Mouse (Mus musculus): ENCODE results near the gene Cenpa. TPM values are rescaled to one million over a fixed set of nuclear protein-coding genes. Genes with fewer than 3 reads are reported as not detected.
"Not testable (repeated sequence)": the region's sequence is repeated elsewhere in the genome, so short reads cannot be mapped to it uniquely, and the experiment has no call there.

Gene Cenpa
- total RNA-seq, 2 experiments from 2014 or later, result 58.6 to 66.5 TPM

DNA sequence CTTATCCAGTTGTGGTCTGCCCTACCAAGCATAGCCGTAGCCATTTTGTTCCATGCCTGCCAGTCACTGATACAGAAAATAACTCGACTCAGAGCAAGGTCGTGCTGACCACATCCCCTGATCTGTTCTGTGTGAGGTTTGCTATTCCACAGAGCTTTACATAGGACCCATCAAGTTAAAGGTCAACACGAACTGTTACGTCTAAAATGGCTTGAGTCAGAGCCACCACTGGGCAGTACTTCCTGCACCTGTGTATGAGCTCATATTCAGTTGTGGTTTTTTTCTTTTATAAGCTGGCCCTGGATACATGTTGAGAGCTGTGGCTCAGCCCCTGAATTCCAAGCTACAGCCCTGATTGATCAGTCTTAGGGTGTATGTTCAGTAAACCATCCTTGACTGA is 13.0 kb downstream of the Cenpa start:
- DNase-seq, result no peak

DNA sequence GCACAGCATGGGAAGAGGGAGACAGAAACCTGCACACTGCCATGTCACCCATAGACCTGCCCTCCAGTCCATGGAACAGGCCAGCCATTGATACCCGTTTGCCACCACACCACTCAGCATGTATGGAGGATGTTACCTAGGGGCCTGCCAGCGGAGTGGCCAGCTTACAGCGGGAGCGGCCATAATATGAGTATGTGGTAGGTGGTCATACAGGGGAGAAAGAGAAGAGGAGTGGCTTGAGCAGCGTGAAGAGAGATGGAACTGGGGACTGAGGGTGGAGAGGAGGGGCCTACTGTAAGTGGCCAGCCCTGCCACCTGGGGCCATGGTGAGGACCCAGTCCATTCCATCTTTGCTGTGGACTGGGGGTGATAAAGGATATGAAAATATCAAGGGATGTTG is 15.4 kb downstream of the Cenpa start:
- DNase-seq, result no peak

DNA sequence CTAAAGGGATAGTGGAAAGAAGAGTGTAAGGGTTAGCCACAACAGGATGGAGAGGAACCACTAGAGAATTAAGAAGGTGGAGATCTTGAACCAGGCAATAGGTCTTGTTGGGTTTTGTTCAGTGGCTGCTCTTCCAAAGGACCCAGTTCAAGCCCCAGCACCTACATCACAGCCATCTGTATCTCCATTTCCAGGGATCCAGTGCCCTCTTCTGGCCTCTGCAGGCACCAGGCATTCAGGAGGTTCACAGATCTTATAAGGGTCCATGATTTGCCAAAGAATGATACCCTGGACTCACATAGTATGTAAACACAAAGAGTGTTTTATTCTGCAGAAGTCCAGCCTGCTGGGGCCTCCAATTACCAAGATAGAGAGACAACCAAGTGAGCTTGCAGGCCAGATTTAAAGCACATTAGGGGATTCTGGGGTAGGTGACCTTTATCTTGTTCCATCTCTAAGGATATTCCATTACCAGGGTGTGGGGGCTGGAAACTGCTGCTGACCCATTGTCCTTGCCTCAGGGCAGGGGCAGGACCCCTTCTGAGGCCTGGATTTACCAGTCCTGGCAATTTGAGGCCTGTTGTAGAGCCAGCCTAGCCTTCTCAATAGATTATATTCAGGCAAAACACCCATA is 16.5 kb downstream of the Cenpa start:
- no peak for DNase-seq

DNA sequence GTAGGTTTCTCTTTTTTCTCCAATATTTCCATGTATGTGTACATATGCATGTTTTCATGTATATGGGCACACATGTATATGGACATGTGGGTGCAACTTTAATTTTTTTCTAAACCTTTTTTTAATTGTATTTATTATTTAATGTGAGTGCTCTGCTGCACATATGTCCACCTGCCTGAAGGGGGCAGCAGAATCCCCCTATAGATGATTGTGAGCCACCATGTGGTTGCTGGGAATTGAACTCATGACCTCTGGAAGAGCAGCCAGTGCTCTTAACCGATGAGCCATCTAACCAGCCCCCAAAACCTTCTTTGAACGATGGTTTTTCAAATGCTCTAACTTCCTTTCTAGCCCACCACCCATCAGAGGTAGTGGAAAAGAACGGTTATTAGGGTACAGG is 17.4 kb downstream of the Cenpa start:
- no peak for DNase-seq

DNA sequence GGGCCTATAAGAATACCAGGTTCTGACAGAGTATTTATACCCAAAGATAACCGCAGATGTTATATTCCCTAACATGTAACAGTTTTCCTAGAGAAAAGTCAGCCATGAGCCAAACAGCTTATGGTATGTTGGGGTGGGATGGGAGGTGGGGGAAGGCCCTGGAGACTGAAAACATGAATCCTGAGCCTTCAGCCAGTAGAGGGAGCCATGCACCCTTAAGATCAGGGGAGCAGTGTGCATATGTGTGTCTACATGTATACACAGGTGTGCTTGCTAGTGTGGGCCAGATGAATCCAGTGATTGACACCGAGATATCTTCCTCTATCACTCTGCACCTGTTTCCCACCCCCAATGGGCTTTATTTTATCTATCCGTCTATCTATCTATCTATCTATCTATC is 20.2 kb downstream of the Cenpa start:
- peak in 1 of 2 experiments; percentile 15 for DNase-seq

DNA sequence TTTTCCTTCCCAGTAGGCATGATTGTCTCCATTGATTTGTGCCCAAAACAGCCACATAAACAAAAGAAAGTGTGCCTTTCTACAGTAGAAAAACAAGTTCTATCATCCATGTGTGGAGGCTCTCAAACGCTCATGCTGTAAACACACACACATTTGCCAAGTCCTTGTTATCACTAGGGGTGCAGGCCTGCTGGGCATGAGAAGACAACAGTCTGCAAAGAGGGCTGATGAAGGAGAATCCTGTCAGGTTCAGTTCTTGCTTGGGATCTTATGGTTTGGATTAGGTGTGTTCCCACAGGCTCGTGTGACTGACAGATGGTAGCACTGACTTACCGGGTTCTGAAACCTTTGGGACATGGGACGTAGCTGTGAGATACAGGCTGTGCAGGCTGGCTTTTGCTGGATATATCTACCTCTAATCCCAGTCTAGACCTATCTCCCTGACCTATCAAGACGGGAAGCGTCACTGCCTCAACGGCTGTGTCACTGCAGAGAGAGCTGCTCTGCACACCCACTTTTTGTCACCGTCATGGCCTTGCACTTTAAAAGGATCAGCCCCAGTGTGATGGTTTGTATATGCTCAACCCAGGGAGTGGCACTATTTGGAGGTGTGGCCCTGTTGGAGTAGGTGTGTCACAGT is 33.9 kb downstream of the Cenpa start:
- no peak for DNase-seq

DNA sequence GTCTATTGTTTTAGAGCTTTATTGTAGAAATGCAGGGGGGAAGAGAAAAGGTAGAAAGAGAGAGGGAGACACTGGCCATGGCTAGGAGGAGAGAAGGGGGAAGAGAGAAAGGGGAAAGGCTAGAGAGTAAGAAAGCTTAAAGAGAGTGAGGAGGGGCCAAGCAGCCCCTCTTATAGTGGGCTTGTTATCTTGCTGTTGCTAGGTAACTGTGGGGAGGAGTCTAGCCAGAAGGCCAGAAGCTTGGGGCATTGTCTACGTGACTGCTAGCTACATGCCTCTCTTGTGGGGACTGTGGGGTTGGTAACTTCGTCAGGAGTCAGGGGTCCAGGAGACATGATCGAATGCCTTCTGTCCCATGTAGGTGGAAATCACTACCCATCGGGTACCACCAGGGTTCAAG is 34.8 kb downstream of the Cenpa start:
- not testable (repeated sequence) for DNase-seq

DNA sequence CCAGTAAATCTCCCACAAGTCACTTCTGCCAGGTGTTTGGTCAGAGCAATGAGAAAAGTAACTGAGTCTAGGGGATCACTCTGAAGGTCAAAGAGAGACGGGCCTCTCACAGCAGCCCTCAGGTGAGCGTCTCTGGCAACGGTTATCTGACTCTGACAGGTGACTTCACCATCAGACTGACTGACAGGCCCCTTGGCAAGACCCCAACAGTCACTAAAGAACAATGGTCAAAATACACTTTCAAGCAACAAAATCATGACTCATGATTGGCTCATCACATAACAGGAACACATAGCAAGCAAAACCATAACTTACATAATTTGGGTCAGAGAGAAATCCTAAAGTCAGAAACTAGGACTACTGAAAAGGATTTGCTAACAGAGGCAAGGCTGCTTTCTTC is 35.3 kb downstream of the Cenpa start:
- DNase-seq, result no peak

DNA sequence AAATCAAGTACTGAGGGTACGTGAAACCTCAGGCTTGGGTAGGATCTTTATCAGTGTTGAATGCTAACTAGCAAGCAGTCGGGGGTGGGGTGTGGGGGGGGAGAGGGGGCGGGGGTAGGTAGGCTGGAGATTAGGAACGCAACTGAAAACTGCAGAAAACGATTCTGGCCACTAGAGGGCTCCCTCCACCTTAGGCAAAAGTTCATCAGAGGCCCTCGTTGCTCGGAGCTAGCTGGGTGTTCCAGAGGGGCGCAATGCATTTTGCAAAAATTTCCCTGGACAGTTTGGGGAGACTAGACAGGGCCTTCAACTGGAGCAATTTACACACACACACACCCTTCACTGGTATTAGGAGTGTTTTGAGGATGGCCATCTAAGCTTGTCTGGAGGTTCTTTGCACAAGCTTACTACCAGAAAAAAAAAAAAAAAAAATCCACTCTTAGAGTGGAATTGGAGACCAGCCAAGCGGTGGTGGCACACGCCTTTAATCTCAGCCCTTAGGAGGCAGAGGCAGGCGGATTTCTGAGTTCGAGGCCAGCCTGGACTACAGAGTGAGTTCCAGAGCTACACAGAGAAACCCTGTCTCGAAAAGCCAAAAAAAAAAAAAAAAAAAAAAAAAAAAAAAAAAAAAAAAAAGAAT is 43.3 kb downstream of the Cenpa start:
- peak; percentile 72 to 83 for DNase-seq

DNA sequence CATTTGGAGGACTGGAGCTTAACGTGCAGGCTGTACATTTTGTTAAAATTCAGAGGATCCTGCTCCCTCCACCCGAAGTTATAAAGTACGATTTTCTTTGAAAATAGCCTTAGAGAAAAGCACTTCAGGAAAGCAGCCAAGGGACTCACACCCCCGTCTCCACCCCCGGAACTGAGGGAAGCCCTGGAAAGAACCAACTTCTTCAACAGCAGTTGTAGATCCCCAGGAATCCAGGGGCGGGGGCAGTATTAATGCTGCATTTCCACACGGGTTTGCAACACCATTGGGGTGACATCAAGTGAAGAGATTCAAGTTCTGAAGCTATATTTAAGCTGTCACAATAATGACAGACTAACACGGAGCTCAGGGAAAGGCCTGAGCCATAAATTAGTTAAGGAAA is 43.9 kb downstream of the Cenpa start:
- DNase-seq, result peak in 1 of 2 experiments; percentile 21

DNA sequence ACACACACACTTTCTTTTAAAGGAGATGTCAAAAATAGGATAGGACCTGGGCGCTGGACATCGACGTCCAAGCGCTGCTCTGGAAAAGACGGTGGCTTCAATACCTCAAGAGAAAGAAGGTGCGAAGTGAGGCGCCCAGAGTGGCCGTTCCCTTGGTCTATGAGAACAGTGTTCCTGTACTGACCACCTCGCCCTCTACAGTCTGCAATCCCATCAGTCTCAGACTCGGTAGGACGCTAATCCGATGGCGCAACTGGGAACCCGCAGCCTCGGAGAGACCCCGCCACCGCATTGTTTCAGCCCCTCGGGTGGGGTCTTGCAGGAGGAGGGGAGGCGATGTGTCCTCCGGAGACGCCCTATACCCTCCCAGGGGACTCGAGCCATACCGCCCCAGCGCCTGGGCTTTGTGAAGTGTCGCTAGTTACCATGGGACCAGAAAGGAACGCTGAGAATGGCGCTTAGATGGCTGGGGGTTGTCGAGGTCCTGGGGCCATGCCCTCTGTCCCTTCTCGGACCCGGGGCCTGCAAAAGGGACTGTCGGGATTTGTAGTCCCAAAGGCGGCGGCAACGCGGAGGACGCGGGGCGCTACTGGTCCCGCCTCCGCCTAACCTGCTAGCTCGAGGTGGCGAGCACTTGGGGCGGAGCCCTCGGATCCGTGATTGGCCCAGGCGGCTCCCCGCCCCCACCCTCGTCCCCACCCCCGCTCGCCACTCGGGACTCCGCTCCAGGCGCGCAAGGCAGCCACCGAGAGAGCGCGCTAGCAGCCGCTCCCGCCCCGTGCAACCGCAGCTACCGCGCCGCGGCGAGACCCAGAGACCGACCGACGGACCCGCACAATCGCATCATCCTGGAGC is 44.8 kb downstream of the Cenpa start, which contains the start of gene Dpysl5:
Gene Dpysl5, plus strand, starts transcription at position 418 of the 855 bp plus-strand sequence.
- peak; percentile 80 to 82 for DNase-seq

DNA sequence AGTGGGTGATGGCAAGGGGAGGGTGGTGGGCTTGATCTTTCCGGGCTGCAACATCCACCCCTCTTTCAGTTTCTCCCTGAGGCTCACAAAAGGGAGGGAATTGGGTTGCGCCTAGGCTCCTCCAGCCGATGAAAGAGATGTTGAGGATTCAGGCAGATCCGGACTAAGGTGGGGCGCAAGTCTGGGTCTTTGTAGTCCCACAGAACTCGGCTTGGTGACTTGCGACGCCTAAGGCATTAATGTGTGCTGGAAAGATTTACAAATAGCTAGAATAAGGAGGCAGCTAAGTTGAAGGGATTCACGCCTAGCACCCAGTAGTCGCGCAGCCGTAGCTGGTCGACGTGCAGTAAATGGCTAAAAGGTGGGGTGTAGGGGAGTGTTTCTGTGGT is 45.4 kb downstream of the Cenpa start:
- DNase-seq, result no peak

DNA sequence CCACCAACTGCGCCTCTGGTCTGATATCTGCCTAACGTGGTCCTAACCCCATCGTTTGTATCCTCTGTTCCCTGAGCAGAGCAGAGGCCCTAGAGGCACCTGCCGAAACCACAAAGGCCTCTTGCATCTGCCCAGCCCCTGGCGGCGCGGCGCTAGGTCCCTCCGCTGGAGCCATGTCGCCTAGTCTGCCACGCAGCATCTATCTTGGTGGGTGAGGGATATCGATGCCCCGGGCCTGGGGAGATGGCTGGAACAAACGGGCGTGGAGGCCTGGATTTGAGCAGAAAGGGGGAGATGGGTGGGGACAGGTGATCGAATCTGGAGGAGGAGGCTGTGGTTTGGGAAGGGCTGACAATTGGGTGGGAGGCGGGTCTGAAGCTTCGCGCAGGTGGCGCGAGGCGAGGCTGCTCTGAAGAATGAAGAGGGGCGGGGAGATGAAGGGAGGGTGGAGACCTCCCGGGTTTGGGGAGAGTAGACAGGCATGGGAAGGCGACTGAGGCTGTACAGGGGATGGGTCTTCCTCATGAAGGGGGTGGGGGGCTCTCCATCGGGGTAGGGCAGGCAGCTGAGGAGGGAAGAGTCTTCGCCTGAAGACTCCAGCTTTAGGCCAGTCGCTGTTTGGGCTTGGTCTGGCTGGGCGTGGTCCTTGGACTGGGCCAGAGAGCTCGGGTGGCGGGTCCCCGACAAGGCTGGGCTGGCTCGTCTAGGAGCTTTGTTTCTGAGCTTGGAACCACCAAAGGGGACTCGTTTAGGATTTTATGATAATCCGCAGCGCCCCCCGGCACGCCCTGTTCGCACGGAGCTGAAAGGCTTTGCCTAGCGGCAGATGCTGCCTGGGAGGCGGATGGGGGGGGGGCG is 46.1 kb downstream of the Cenpa start:
- peak in 1 of 2 experiments; percentile 14 for DNase-seq

DNA sequence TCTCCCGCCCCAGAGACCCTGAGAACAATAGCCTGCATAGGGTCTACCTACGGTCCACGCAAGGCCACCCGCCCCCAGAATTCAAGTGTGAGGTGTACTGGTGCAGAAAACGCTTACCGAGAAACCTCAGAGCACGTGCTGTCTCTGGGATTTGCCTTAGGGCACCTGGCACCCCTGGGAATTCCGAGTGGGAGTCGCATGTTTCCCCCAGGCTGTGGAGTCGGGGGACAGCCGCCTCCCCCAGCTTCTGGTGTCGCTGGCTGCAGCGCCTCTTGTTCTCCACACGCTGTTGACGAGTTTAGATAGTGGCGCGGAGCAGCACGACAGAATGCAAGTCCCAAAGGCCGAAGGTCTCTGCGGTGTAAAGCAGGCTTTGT is 46.7 kb downstream of the Cenpa start:
- peak in 1 of 2 experiments; percentile 15 for DNase-seq

DNA sequence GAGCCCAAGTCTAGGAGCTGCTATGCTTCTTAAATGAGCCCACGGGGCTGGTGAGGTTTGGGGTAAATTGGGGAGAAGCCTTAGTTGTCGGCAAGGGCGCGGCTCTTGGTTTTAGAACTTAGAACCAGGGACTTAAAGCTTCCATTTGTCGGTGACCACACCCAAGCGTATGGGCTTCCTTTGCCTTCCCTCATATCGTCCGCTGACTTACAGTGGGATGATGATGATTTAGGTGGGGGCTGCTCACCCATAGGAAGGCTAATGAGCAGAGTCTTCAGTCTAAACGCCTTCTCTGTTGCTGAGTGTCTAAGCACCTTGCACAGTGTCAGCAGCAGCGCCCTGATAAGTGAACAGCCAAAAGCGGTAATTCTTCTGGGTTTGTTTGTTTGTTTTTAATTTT is 47.1 kb downstream of the Cenpa start:
- DNase-seq, result no peak

DNA sequence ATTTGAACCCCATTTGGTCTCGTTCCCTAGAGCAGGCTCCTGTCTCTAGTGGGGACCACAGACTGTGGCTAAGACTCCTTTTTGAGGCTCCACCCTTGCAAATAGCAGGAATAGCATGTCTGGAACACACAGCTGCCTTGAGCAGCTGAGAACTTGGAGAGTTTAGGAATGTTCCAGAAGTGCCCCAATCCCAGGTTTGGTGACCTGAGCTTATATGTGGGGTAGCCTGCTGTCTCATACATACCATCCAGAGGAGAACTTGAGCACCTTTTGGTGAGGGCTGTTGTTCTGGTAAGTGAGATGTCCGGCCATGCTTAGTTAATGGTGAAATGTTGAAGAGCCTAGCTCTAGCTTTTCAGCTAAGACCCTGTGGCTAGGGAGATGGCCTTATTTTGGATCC is 49.7 kb downstream of the Cenpa start:
- no peak for DNase-seq

DNA sequence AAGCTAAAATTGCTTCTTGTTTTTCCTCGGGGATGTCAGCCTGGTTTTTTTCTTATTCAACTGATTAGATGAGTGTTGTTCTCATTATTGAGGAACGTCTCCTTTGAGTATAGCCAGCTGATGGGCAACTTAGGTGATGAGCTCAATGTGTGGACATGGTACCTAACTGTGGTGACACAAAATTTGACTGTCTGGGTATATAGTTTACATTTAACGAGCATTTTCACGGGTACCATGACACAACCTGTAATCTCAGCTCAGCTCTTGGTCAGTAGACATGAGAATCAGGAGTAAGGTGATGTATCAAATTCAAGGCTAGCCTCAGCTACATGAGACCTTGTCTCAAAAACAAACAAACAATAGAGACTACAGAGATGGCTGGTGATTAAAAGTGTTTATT is 50.9 kb downstream of the Cenpa start:
- DNase-seq, result no peak

DNA sequence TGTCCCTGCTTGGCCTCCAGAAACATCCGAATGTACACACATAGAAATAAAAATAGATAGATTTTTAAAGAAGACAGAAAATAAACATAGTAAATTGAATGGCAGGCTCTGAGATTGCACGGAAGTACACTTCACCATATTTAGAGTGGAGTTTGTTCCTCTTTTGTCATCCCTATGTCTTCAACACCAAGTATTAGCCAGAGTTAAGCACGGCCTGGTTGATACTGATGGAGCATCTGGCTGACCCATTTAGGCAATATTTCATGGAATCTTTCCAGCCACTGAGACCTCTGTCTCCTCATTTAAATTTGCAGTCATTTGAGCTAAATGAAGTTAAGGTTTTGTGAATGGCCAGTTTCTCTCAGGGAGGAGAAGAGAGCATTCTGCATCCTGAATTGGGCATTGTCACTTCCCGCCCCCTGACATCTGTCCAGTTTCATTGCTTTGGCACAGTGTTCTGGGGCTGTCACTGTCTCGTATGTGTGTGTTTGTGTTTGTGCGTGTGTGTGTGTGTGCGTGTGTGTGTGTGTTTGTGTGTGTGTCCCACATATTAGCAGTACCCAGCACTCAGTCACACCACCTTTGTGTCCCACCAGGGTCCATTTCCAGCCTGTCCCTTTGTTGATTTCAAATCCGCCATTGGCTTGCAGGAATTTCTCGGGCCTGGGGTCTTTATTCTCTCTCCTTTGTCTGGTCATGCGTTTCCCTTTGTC is 51.6 kb downstream of the Cenpa start:
- no peak for DNase-seq

DNA sequence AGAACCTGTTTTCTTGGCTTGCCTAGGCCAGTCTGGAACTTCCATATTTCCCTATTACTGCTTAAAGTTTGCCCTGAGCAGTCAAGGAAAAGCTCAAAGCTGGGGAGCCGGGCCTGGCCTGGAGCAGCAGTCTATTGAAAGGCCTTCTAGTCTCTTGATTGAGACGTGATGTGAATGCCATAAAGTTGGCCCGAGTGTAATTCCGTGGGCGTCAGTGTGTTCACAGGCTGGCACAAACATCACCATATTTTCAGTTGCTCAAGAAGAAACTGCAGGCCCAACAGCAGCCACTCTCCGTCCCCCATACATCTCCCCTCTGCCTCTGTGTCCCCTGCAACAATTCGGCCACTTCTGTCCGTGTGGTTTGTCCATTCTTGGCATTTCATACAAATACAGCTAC is 55.4 kb downstream of the Cenpa start:
- DNase-seq, result no peak

All from heart, adult 18-20 months (tissue).